Comparison of ENCODE assay signal across 9 mouse cellular contexts in the genomic region with DNA sequence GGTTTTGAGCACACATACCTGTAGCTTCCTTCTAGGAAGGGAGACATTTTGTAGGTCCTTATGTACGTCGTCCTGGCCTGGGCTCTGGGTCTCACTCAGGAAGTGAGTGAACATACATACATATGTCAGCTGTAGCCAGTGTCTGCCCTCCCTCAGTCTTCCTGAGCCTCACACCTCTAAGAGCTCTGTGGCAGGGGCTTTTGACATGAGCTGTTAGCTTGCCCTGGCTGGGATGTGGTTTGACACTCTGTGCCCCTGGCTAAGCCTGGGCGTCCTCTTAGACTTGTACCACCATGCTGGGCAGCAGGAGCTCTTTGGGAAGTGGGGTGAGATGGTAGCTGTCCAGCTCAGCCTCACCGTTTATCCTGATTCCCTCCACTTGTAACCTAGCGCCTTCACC. TPM values are rescaled to one million over a fixed set of nuclear protein-coding genes. Genes with fewer than 3 reads are reported as not detected.
A peak's percentile ranks its signal among the peaks of the same experiment; 100 is the strongest.
DNase-seq lines count a peak whose midpoint lies in the region; ATAC-seq and TF ChIP-seq lines count a peak whose summit lies in the region.
"Had no signal": no experiment of that assay in that cellular context is flagged by ENCODE, and none has a peak within 500 bp of the region (broad histone marks: within the 10 kb centered on the region; RNA-seq: fewer than 3 reads in every experiment).

No protein-coding gene starts in this region.

- peak overlapping the region; percentile 1; the same call in 1 of the 2 replicates for H3K4me3 ChIP-seq in layer of hippocampus, adult 2 months
- peak overlapping the region; percentile 100 for H3K4me3 ChIP-seq in forebrain, embryonic 10.5 days
- no peak overlapping the region for H3K4me3 ChIP-seq in intestine, postnatal 0 days (ENCODE audit: low read depth, low read length)

- peaks cover 14% of the 10 kb centered on the region for H3K36me3 ChIP-seq in forebrain, embryonic 10.5 days (replicated peaks)
- H3K36me3 ChIP-seq in intestine, postnatal 0 days (ENCODE audit: control insufficient read depth, insufficient read depth) = peaks cover 8% of the 10 kb centered on the region; the same call in 1 of the 2 replicates

- H3K27me3 ChIP-seq in forebrain, embryonic 10.5 days (ENCODE audit: poor library complexity, severe bottlenecking) = no peaks in the 10 kb centered on the region
- H3K27me3 ChIP-seq in intestine, postnatal 0 days (replicated peaks; ENCODE audit: control insufficient read depth, insufficient read depth, low read length) = no peaks in the 10 kb centered on the region

- no peaks in the 10 kb centered on the region for H3K9me3 ChIP-seq in forebrain, embryonic 10.5 days
- H3K9me3 ChIP-seq in intestine, postnatal 0 days (ENCODE audit: control insufficient read depth) = no peaks in the 10 kb centered on the region

- TF ChIP-seq CTCF in layer of hippocampus, adult 2 months (conservative IDR thresholded peaks at IDR 0.05) = no peak
- no peak for TF ChIP-seq CTCF in intestine, postnatal 0 days (IDR thresholded peaks at IDR 0.05; ENCODE audit: low read depth)

- peak overlapping the region; percentile 72 for H3K4me2 ChIP-seq in intestine, postnatal 0 days (replicated peaks; ENCODE audit: low read depth)

- no peak for DNase-seq in layer of hippocampus, adult 2 months (ENCODE audit: low spot score in 2 of 2)
- DNase-seq in layer of hippocampus, postnatal 10 days (ENCODE audit: low spot score in 2 of 2) = no peak
- DNase-seq in forebrain, embryonic 10.5 days (ENCODE audit: extremely low spot score, low spot score) = no peak
- peak; percentile 49 to 72 for DNase-seq in natural killer cell, adult 2 months (ENCODE audit: low spot score in 2 of 2)
- DNase-seq in ovary, postnatal 36 days (ENCODE audit: low spot score) = no peak
- no peak for DNase-seq in adrenal gland, postnatal 25 days
- DNase-seq in kidney, postnatal 36 days = no peak
- DNase-seq: cerebellum, postnatal 10 days had no signal

- no peak for ATAC-seq in intestine, postnatal 0 days

- WGBS in forebrain, embryonic 10.5 days = 73% methylated on average over 5 of the region's 5 CpGs
- WGBS in intestine, postnatal 0 days = 58% methylated on average over 5 of the region's 5 CpGs

- H3K27ac ChIP-seq in layer of hippocampus, adult 2 months = no peak overlapping the region
- no peak overlapping the region for H3K27ac ChIP-seq in forebrain, embryonic 10.5 days
- no peak overlapping the region for H3K27ac ChIP-seq in intestine, postnatal 0 days (ENCODE audit: low read depth, low read length)

- H3K9ac ChIP-seq in intestine, postnatal 0 days (ENCODE audit: low read depth, low read length) = no peak overlapping the region

- H3K4me1 ChIP-seq in forebrain, embryonic 10.5 days = peaks cover 44% of the 10 kb centered on the region
- peaks cover 16% of the 10 kb centered on the region for H3K4me1 ChIP-seq in intestine, postnatal 0 days (replicated peaks; ENCODE audit: control insufficient read depth, insufficient read depth, low read length)

RNA-seq across cellular contexts. Expression of gene Zfp598, which starts 1.9 kb away (rescaled TPM):
- 10 to 100 TPM; 36.6 to 43.9 TPM for total RNA-seq in layer of hippocampus, adult 2 months (2021)
- 10 to 100 TPM; 40.1 to 43.6 TPM for total RNA-seq in layer of hippocampus, postnatal 10 days (2021)
- polyA plus RNA-seq in forebrain, embryonic 10.5 days (2016; fragmentation: Nextera tagmentation; extraction: Ambion mirVana) = 27.5 and 30.6 TPM in 2 replicates
- 13.4 and 13.5 TPM in 2 replicates for polyA plus RNA-seq in intestine, postnatal 0 days (2015; fragmentation: Nextera tagmentation; extraction: Ambion mirVana)
- 53.9 and 54.7 TPM in 2 replicates for total RNA-seq in adrenal gland, postnatal 25 days (2021)

RNA-seq across cellular contexts. Expression of gene Npw, which starts 13.1 kb away (rescaled TPM):
- total RNA-seq in layer of hippocampus, adult 2 months (2021) = 1 to 10 TPM; 2.0 to 2.3 TPM
- total RNA-seq in layer of hippocampus, postnatal 10 days (2021) = 1 to 10 TPM; 1.3 to 1.6 TPM
- polyA plus RNA-seq in forebrain, embryonic 10.5 days (2016; fragmentation: Nextera tagmentation; extraction: Ambion mirVana) = not detected in 2 replicates
- 0.20 TPM in 1 of 2 replicates, not detected in the other for polyA plus RNA-seq in intestine, postnatal 0 days (2015; fragmentation: Nextera tagmentation; extraction: Ambion mirVana)
- not detected in 2 replicates for total RNA-seq in adrenal gland, postnatal 25 days (2021)

RNA-seq across cellular contexts. Expression of gene Syngr3, which starts 18.4 kb away (rescaled TPM):
- 100 to 1,000 TPM; 146 to 155 TPM for total RNA-seq in layer of hippocampus, adult 2 months (2021)
- 100 to 1,000 TPM; 211 to 212 TPM for total RNA-seq in layer of hippocampus, postnatal 10 days (2021)
- polyA plus RNA-seq in forebrain, embryonic 10.5 days (2016; fragmentation: Nextera tagmentation; extraction: Ambion mirVana) = 9.7 and 11.0 TPM in 2 replicates
- 6.0 and 6.2 TPM in 2 replicates for polyA plus RNA-seq in intestine, postnatal 0 days (2015; fragmentation: Nextera tagmentation; extraction: Ambion mirVana)
- total RNA-seq in adrenal gland, postnatal 25 days (2021) = 1.2 and 2.1 TPM in 2 replicates

RNA-seq across cellular contexts. Expression of gene Slc9a3r2, which starts 21.2 kb away (rescaled TPM):
- total RNA-seq in layer of hippocampus, adult 2 months (2021) = 10 to 100 TPM; 41.9 to 44.1 TPM
- 10 to 100 TPM; 48.5 to 49.4 TPM for total RNA-seq in layer of hippocampus, postnatal 10 days (2021)
- 25.9 and 27.1 TPM in 2 replicates for polyA plus RNA-seq in forebrain, embryonic 10.5 days (2016; fragmentation: Nextera tagmentation; extraction: Ambion mirVana)
- 26.5 and 30.1 TPM in 2 replicates for polyA plus RNA-seq in intestine, postnatal 0 days (2015; fragmentation: Nextera tagmentation; extraction: Ambion mirVana)
- total RNA-seq in adrenal gland, postnatal 25 days (2021) = 53.4 and 63.5 TPM in 2 replicates

RNA-seq across cellular contexts. Expression of gene Gfer, which starts 24.6 kb away (rescaled TPM):
- total RNA-seq in layer of hippocampus, adult 2 months (2021) = 10 to 100 TPM; 22.3 to 22.4 TPM
- total RNA-seq in layer of hippocampus, postnatal 10 days (2021) = 10 to 100 TPM; 19.3 to 22.4 TPM
- polyA plus RNA-seq in forebrain, embryonic 10.5 days (2016; fragmentation: Nextera tagmentation; extraction: Ambion mirVana) = 57.7 and 60.3 TPM in 2 replicates
- polyA plus RNA-seq in intestine, postnatal 0 days (2015; fragmentation: Nextera tagmentation; extraction: Ambion mirVana) = 42.0 and 42.2 TPM in 2 replicates
- 30.5 and 33.5 TPM in 2 replicates for total RNA-seq in adrenal gland, postnatal 25 days (2021)

Comparison
In these comparisons a context has a peak if more than half of its experiments do, and no peak if none do; other contexts are left out.
1. DNase-seq: peak in natural killer cell, adult 2 months (2 of 2); none in layer of hippocampus, adult 2 months (0 of 2), layer of hippocampus, postnatal 10 days (0 of 2), forebrain, embryonic 10.5 days (single experiment), ovary, postnatal 36 days (single experiment), adrenal gland, postnatal 25 days (single experiment) and kidney, postnatal 36 days (0 of 2).
2. RNA of gene Syngr3, which starts 18.4 kb away (total RNA-seq): 211 to 212 TPM in layer of hippocampus, postnatal 10 days and 146 to 155 TPM in layer of hippocampus, adult 2 months; 1.2 to 2.1 TPM in adrenal gland, postnatal 25 days; every median in the first group is over 10 times any median in the second.